Mouse (Mus musculus): Measurements from ENCODE around the gene Zfand3. TPM values are rescaled to one million over a fixed set of nuclear protein-coding genes. Genes with fewer than 3 reads are reported as not detected.

Gene Zfand3
- polyA plus RNA-seq, 1 experiment from 2014 or later = 116 TPM

DNA sequence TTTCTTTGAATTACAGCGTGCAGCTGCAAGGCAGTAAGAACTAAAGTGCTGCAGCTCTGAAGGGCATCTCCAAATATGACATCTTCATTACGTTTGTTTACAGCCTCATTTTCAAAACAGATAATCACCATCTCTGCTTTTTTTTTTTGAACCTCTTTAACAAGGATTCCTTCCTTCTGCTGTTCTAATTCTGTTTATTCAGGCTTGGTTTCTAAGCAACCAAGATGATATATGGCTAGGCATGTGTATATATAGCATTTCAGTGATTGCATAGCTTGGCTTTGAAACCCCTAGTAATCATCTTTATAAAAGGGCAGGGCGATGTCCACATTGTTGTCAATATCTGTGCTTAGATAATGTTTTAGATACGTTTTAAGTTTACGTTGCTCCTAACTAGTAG, 113.5 kb downstream of the Zfand3 start:
- Histone ChIP-seq H3K36me3 (ENCODE audit: inconsistent target) (no peaks in the 10 kb centered on the region), H3K27ac (no peak overlapping the region), H3K79me2 (ENCODE audit: inconsistent target) (peaks cover 75% of the 10 kb centered on the region), H3K4me3 (ENCODE audit: inconsistent target) (no peak overlapping the region)
- 94% methylated on average over 5 of the region's 5 CpGs for WGBS (ENCODE audit: missing documents)

GRCm38 (mm10) chr17:30122278-30122677, 117.7 kb downstream of the Zfand3 start:
- Histone ChIP-seq H3K79me2 (ENCODE audit: inconsistent target) (peaks cover 63% of the 10 kb centered on the region; the same call in 1 of the 2 replicates), H3K27ac (no peak overlapping the region), H3K4me3 (ENCODE audit: inconsistent target) (no peak overlapping the region), H3K36me3 (ENCODE audit: inconsistent target) (no peaks in the 10 kb centered on the region)
- 88% methylated on average over 3 of the region's 3 CpGs for WGBS (ENCODE audit: missing documents)

GRCm38 (mm10) chr17:30128456-30128855, 123.9 kb downstream of the Zfand3 start:
- no peak overlapping the region for H3K27ac ChIP-seq
- H3K4me3 ChIP-seq (ENCODE audit: inconsistent target) = no peak overlapping the region
- H3K36me3 ChIP-seq (ENCODE audit: inconsistent target) = no peaks in the 10 kb centered on the region
- H3K79me2 ChIP-seq (ENCODE audit: inconsistent target) = peaks cover 52% of the 10 kb centered on the region; the same call in 1 of the 2 replicates
- 94% methylated on average over 6 of the region's 6 CpGs for WGBS (ENCODE audit: missing documents)

DNA sequence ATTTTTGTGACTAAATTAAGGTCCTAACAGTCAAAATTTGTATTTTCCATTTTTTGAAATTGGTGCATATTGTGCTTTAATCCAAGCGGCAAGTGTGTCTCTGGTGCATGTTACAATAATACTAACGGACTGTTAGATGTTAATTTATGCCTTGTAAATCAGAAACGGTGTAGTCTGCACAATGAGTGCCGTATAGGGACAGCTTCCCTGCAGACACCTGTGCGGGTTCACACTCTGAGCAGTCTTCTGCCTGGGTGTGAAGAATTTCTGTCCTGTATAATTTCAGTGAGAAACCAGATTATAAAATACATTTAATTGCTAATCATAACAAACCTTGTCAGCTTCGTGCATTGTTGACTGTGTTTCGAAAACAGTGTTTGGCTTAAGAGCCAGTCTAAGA, 124.7 kb downstream of the Zfand3 start:
- WGBS (ENCODE audit: missing documents) = over 99% methylated on average over 7 of the region's 7 CpGs
- peaks cover 50% of the 10 kb centered on the region; the same call in 1 of the 2 replicates for H3K79me2 ChIP-seq (ENCODE audit: inconsistent target)
- no peak overlapping the region for H3K27ac ChIP-seq
- H3K36me3 ChIP-seq (ENCODE audit: inconsistent target) = no peaks in the 10 kb centered on the region
- H3K4me3 ChIP-seq (ENCODE audit: inconsistent target) = no peak overlapping the region

DNA sequence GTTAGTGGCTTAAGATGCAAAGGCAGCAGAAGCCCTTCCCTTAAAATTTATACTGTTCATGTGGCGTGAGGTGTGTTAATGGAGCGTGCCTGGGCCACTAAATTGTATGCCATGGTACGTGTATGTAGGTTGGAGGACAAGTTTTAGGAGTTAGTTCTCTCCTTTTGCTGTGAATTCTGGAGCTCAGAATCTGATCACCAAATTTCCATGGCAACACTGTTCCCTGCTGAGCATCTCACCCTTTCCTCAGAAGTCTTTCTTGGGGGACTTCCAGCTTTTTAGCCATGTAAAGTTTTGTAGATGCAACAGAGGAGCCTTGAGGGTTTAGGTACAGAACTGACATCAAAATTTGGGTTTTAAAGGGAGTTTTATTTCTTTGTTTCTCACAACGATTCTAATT, 125.8 kb downstream of the Zfand3 start:
- no peak overlapping the region for H3K4me3 ChIP-seq (ENCODE audit: inconsistent target)
- peaks cover 44% of the 10 kb centered on the region; the same call in 1 of the 2 replicates for H3K79me2 ChIP-seq (ENCODE audit: inconsistent target)
- 97% methylated on average over 4 of the region's 4 CpGs for WGBS (ENCODE audit: missing documents)
- no peak overlapping the region for H3K27ac ChIP-seq
- no peaks in the 10 kb centered on the region for H3K36me3 ChIP-seq (ENCODE audit: inconsistent target)

GRCm38 (mm10) chr17:30133641-30134040, 129.1 kb downstream of the Zfand3 start:
- H3K36me3 ChIP-seq (ENCODE audit: inconsistent target) = no peaks in the 10 kb centered on the region
- WGBS (ENCODE audit: missing documents) = 81% methylated on average over 10 of the region's 12 CpGs
- H3K27ac ChIP-seq = no peak overlapping the region
- peaks cover 39% of the 10 kb centered on the region; the same call in 1 of the 2 replicates for H3K79me2 ChIP-seq (ENCODE audit: inconsistent target)
- H3K4me3 ChIP-seq (ENCODE audit: inconsistent target) = no peak overlapping the region

GRCm38 (mm10) chr17:30134955-30135735, 130.6 kb downstream of the Zfand3 start:
- Histone ChIP-seq H3K36me3 (ENCODE audit: inconsistent target) (no peaks in the 10 kb centered on the region), H3K27ac (no peak overlapping the region), H3K4me3 (ENCODE audit: inconsistent target) (no peak overlapping the region), H3K79me2 (ENCODE audit: inconsistent target) (peaks cover 53% of the 10 kb centered on the region; the same call in 1 of the 2 replicates)
- WGBS (ENCODE audit: missing documents) = 96% methylated on average over 10 of the region's 10 CpGs

DNA sequence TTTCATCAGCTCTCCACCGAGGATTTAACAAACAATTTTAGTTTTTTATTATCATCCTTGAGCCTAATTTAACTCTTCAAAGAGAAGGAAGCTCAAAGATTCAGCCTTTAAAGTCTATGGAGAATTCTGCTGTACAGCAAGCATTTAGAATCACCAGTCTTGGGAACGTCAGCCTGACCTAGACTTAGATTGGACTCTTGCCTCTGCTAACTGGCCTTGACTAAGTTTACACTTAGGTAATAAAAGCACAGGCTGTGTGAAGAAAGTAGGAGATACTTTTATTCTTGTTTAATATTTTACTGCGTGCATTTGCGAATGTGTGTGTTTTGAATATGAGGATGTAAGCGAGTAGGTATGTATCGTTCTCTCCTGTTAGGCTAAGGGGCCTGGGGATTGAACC, 131.4 kb downstream of the Zfand3 start:
- Histone ChIP-seq H3K79me2 (ENCODE audit: inconsistent target) (peaks cover 48% of the 10 kb centered on the region; the same call in 1 of the 2 replicates), H3K36me3 (ENCODE audit: inconsistent target) (no peaks in the 10 kb centered on the region), H3K27ac (no peak overlapping the region), H3K4me3 (ENCODE audit: inconsistent target) (no peak overlapping the region)
- WGBS (ENCODE audit: missing documents) = 93% methylated on average over 6 of the region's 6 CpGs

- H3K27ac ChIP-seq = no peak overlapping the region
- 97% methylated on average over 5 of the region's 5 CpGs for WGBS (ENCODE audit: missing documents)
- H3K36me3 ChIP-seq (ENCODE audit: inconsistent target) = no peaks in the 10 kb centered on the region
Measured at GRCm38 (mm10) chr17:30136684-30137083, 132.2 kb downstream of the Zfand3 start.

GRCm38 (mm10) chr17:30137115-30137514, 132.6 kb downstream of the Zfand3 start:
- WGBS (ENCODE audit: missing documents) = 89% methylated on average over 4 of the region's 4 CpGs
- peaks cover 50% of the 10 kb centered on the region; the same call in 1 of the 2 replicates for H3K79me2 ChIP-seq (ENCODE audit: inconsistent target)
- no peak overlapping the region for H3K27ac ChIP-seq
- H3K4me3 ChIP-seq (ENCODE audit: inconsistent target) = no peak overlapping the region
- no peaks in the 10 kb centered on the region for H3K36me3 ChIP-seq (ENCODE audit: inconsistent target)

More at GRCm38 (mm10) chr17:30136684-30137083, 132.2 kb downstream of the Zfand3 start:
- Histone ChIP-seq H3K4me3 (ENCODE audit: inconsistent target) (no peak overlapping the region), H3K79me2 (ENCODE audit: inconsistent target) (peaks cover 49% of the 10 kb centered on the region; the same call in 1 of the 2 replicates)

DNA sequence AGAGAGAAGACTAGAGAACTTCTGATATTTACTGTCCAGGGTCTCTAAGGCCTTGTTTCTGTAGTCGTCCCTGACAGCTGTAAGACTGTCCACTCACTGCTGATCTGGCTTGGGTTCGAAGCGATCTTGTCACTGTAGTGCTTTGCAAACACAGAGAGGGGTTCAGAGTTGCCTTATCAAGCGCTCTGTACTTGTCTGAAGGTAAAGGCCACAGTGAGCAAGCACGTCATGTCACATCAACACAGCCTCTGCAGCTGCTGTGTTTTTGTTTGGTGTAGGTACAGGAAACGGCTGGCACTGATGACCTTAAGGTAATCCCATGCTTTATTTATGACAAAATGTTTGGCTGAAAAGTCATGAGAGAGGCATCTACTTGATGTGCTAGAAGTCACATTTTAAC, 139.6 kb downstream of the Zfand3 start:
- Histone ChIP-seq H3K4me3 (ENCODE audit: inconsistent target) (no peak overlapping the region), H3K36me3 (ENCODE audit: inconsistent target) (no peaks in the 10 kb centered on the region), H3K27ac (no peak overlapping the region), H3K79me2 (ENCODE audit: inconsistent target) (peaks cover 79% of the 10 kb centered on the region; the same call in 1 of the 2 replicates)
- WGBS (ENCODE audit: missing documents) = 92% methylated on average over 6 of the region's 6 CpGs

DNA sequence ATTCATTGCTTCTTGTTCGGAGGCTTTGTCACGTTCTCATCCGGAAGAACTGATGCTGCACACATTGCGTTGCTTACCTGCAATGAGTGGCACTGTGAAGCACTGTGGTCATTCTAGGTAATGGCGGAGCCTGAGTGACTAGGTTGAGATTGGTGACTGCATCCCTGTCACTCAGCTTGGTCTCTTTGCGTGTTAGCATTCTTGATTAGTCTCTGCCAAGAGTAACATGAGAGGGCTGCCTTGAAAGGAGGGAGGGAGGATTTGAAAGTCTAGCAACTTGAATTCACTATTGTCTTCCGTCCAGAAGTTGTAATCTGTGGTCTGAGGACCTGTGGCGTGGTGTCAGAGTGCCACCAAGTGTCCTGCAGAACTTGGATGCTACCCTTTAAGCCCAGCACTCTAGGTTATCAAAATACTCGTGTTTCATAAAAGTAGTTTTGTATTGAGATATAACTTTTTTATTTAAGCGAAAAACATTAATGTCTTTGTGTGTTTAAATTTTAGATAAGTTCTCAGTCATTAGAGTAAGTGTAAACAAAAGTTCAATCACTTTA, 141.1 kb downstream of the Zfand3 start:
- Histone ChIP-seq H3K4me3 (ENCODE audit: inconsistent target) (no peak overlapping the region), H3K27ac (no peak overlapping the region), H3K36me3 (ENCODE audit: inconsistent target) (no peaks in the 10 kb centered on the region), H3K79me2 (ENCODE audit: inconsistent target) (peaks cover 83% of the 10 kb centered on the region; the same call in 1 of the 2 replicates)
- 90% methylated on average over 10 of the region's 10 CpGs for WGBS (ENCODE audit: missing documents)

- Histone ChIP-seq H3K27ac (no peak overlapping the region), H3K4me3 (ENCODE audit: inconsistent target) (no peak overlapping the region), H3K36me3 (ENCODE audit: inconsistent target) (no peaks in the 10 kb centered on the region), H3K79me2 (ENCODE audit: inconsistent target) (peaks cover 80% of the 10 kb centered on the region; the same call in 1 of the 2 replicates)
- WGBS (ENCODE audit: missing documents) = 97% methylated on average over 7 of the region's 7 CpGs
Measured at GRCm38 (mm10) chr17:30146555-30146954, 142.0 kb downstream of the Zfand3 start.

DNA sequence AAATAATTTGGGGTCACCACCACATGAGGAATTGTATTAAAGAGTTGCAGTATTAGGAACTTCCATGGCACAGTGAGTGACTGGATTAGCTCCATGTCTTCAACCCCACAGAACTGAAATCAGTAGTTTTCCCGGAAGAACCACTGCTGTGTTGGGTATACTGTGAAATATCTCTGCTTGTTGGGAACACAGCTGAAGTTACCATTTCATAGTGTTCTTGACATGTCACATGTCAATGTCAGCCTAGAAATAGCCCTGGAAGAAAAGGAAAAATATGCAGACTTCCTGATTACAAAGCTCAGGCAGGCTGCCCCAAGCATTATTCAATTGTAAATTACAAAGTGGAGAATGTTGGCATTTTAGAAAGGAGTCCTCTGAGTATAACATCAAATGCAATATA, 143.4 kb downstream of the Zfand3 start:
- H3K4me3 ChIP-seq (ENCODE audit: inconsistent target) = no peak overlapping the region
- WGBS (ENCODE audit: missing documents) = 100% methylated on average over 1 of the region's 1 CpGs
- peaks cover 69% of the 10 kb centered on the region; the same call in 1 of the 2 replicates for H3K79me2 ChIP-seq (ENCODE audit: inconsistent target)
- no peak overlapping the region for H3K27ac ChIP-seq
- H3K36me3 ChIP-seq (ENCODE audit: inconsistent target) = 0 out of 2 replicates have a peak, but pooled peaks cover 2% of the 10 kb centered on the region

- H3K27ac ChIP-seq = no peak overlapping the region
- 87% methylated on average over 6 of the region's 6 CpGs for WGBS (ENCODE audit: missing documents)
- H3K4me3 ChIP-seq (ENCODE audit: inconsistent target) = no peak overlapping the region
Measured at GRCm38 (mm10) chr17:30148320-30148719, 143.8 kb downstream of the Zfand3 start.

More at GRCm38 (mm10) chr17:30148320-30148719, 143.8 kb downstream of the Zfand3 start:
- peaks cover 66% of the 10 kb centered on the region; the same call in 1 of the 2 replicates for H3K79me2 ChIP-seq (ENCODE audit: inconsistent target)
- H3K36me3 ChIP-seq (ENCODE audit: inconsistent target) = 0 out of 2 replicates have a peak, but pooled peaks cover 5% of the 10 kb centered on the region

All from macrophage (primary cell).